Mouse (Mus musculus) CH12.LX (cell line): ENCODE results near the gene Brd3os. TPM values are rescaled to one million over a fixed set of nuclear protein-coding genes. Genes with fewer than 3 reads are reported as not detected.

Experiments used
- DNase-seq: peaks from one replicate; pipeline ENCODE4 v3.0.0-alpha.2; 2013; ENCODE audit errors: extremely low read depth
- H3K27ac ChIP-seq: 2 replicates; pipeline ENCODE4 v1.5.1; 2012; ENCODE audit warnings: low read depth, mild to moderate bottlenecking, control low read depth, moderate library complexity; ENCODE audit not compliant: insufficient read depth
- H3K27me3 ChIP-seq: replicated peaks from 2 replicates; pipeline ENCODE3; 2012; ENCODE audit warnings: inconsistent platforms
- H3K36me3 ChIP-seq, 2 experiments: replicated peaks in 1 of 2; 2 replicates each; pipeline versions ENCODE3 to v1.6.1; 2012; ENCODE audit warnings: inconsistent platforms in 1 of 2, low read length in 1 of 2, mild to moderate bottlenecking in 1 of 2, mixed read lengths in 1 of 2, moderate library complexity in 1 of 2; ENCODE audit not compliant: control insufficient read depth in 1 of 2, insufficient read depth in 1 of 2
- H3K4me1 ChIP-seq, 2 experiments: 2 replicates each; pipeline ENCODE4 v1.6.1; 2012; ENCODE audit warnings: inconsistent platforms in 1 of 2, moderate library complexity in 1 of 2; ENCODE audit not compliant: insufficient read depth in 2 of 2, control insufficient read depth in 1 of 2
- H3K4me2 ChIP-seq: 2 replicates; pipeline ENCODE4 v1.6.1; 2012; ENCODE audit warnings: low read depth, mild to moderate bottlenecking, control low read depth; ENCODE audit not compliant: poor library complexity, insufficient read depth, severe bottlenecking
- H3K4me3 ChIP-seq, 3 experiments: fragments of 150-350 bp in 1 of 3; sonication (generic) in 1 of 3; replicated peaks in 1 of 3; 2 replicates each; pipeline versions ENCODE3 to v1.5.1; 2011 to 2012; ENCODE audit warnings: low read depth in 2 of 3, low read length in 2 of 3, mild to moderate bottlenecking in 2 of 3, moderate library complexity in 2 of 3, control low read depth in 1 of 3, improper control_type of control experiment in 1 of 3, inconsistent platforms in 1 of 3, mixed read lengths in 1 of 3; ENCODE audit not compliant: poor library complexity in 1 of 3
- H3K79me2 ChIP-seq: replicated peaks from 2 replicates; pipeline ENCODE4 v1.6.1; 2012; ENCODE audit warnings: mild to moderate bottlenecking, moderate library complexity; ENCODE audit not compliant: control insufficient read depth, poor library complexity, insufficient read depth, severe bottlenecking; ENCODE audit errors: extremely low read depth
- H3K9ac ChIP-seq: 2 replicates; pipeline ENCODE4 v1.6.1; 2012; ENCODE audit warnings: low read depth, mild to moderate bottlenecking, control low read depth, moderate library complexity; ENCODE audit not compliant: insufficient read depth
- H3K9me3 ChIP-seq: replicated peaks from 2 replicates; pipeline ENCODE3; 2012; ENCODE audit warnings: low read length, inconsistent platforms, mixed read lengths
- BHLHE40 ChIP-seq: IDR thresholded peaks from 2 replicates; pipeline ENCODE4 v1.6.1; 2011; ENCODE audit warnings: mild to moderate bottlenecking, low read depth, low read length, improper control_type of control experiment
- CHD1 ChIP-seq: IDR thresholded peaks from 2 replicates; pipeline ENCODE4 v1.6.1; 2012; ENCODE audit warnings: low read depth, low read length, improper control_type of control experiment, inconsistent platforms
- CHD2 ChIP-seq: IDR thresholded peaks from 2 replicates; pipeline ENCODE4 v1.6.1; 2011; ENCODE audit warnings: low read length, improper control_type of control experiment
- CTCF ChIP-seq, 2 experiments: IDR thresholded peaks in 1 of 2; conservative IDR thresholded peaks in 1 of 2; 2 replicates each; pipeline ENCODE4 v1.5.1; 2011 to 2012; ENCODE audit warnings: low read depth in 2 of 2, low read length in 2 of 2, improper control_type of control experiment in 1 of 2, inconsistent platforms in 1 of 2, mild to moderate bottlenecking in 1 of 2, moderate library complexity in 1 of 2
- EP300 ChIP-seq: IDR thresholded peaks from 2 replicates; pipeline ENCODE4 v1.6.1; 2011; ENCODE audit warnings: low read length, improper control_type of control experiment
- GABPA ChIP-seq: IDR thresholded peaks from 2 replicates; pipeline ENCODE4 v1.6.1; 2012; ENCODE audit warnings: low read depth, low read length, improper control_type of control experiment, inconsistent platforms; ENCODE audit not compliant: insufficient replicate concordance
- HCFC1 ChIP-seq: IDR thresholded peaks from 2 replicates; pipeline ENCODE4 v1.6.1; 2012; ENCODE audit warnings: low read depth, mild to moderate bottlenecking, inconsistent platforms, low read length, improper control_type of control experiment
- JUN ChIP-seq: IDR thresholded peaks from 2 replicates; pipeline ENCODE4 v1.6.1; 2011; ENCODE audit warnings: low read depth, mild to moderate bottlenecking, low read length, improper control_type of control experiment, moderate library complexity; ENCODE audit not compliant: insufficient read depth
- JUND ChIP-seq: conservative IDR thresholded peaks from 2 replicates; pipeline ENCODE4 v1.6.1; 2011; ENCODE audit warnings: low read depth, low read length, improper control_type of control experiment
- KAT2A ChIP-seq: IDR thresholded peaks from 2 replicates; pipeline ENCODE4 v1.6.1; 2012; ENCODE audit warnings: low read length, improper control_type of control experiment, inconsistent platforms; ENCODE audit not compliant: insufficient replicate concordance
- MAFK ChIP-seq: IDR thresholded peaks from 2 replicates; pipeline ENCODE4 v1.6.1; 2011; ENCODE audit warnings: low read length, improper control_type of control experiment; ENCODE audit not compliant: insufficient replicate concordance
- MAZ ChIP-seq: IDR thresholded peaks from 2 replicates; pipeline ENCODE4 v1.6.1; 2012; ENCODE audit warnings: low read depth, mild to moderate bottlenecking, inconsistent platforms, low read length, improper control_type of control experiment, moderate library complexity
- MXI1 ChIP-seq: IDR thresholded peaks from 2 replicates; pipeline ENCODE4 v1.6.1; 2011; ENCODE audit warnings: mild to moderate bottlenecking, low read depth, low read length, improper control_type of control experiment
- MYC ChIP-seq: IDR thresholded peaks from 2 replicates; pipeline ENCODE4 v1.6.1; 2011; ENCODE audit warnings: low read depth, mild to moderate bottlenecking, improper control_type of control experiment, low read length
- NRF1 ChIP-seq: IDR thresholded peaks from 2 replicates; pipeline ENCODE4 v1.6.1; 2014; ENCODE audit warnings: low read depth, mild to moderate bottlenecking, inconsistent platforms, low read length, improper control_type of control experiment, moderate library complexity
- PAX5 ChIP-seq: IDR thresholded peaks from 2 replicates; pipeline ENCODE4 v1.6.1; 2012; ENCODE audit warnings: low read length, inconsistent platforms, mixed read lengths
- POLR2A ChIP-seq: IDR thresholded peaks from 2 replicates; pipeline ENCODE4 v1.6.1; 2011; ENCODE audit warnings: low read depth, mild to moderate bottlenecking, improper control_type of control experiment, low read length
- POLR2AphosphoS2 ChIP-seq: IDR thresholded peaks from 2 replicates; pipeline ENCODE4 v1.6.1; 2011; ENCODE audit warnings: low read depth, low read length, improper control_type of control experiment
- RAD21 ChIP-seq: IDR thresholded peaks from 2 replicates; pipeline ENCODE4 v1.6.1; 2011; ENCODE audit warnings: low read depth, mild to moderate bottlenecking, low read length, improper control_type of control experiment, moderate library complexity
- RCOR1 ChIP-seq: conservative IDR thresholded peaks from 2 replicates; pipeline ENCODE4 v1.6.1; 2012; ENCODE audit warnings: low read depth, mild to moderate bottlenecking, inconsistent platforms, low read length, improper control_type of control experiment
- SMC3 ChIP-seq: IDR thresholded peaks from 2 replicates; pipeline ENCODE4 v1.6.1; 2011; ENCODE audit warnings: low read depth, low read length, improper control_type of control experiment
- TBP ChIP-seq: conservative IDR thresholded peaks from 2 replicates; pipeline ENCODE4 v1.6.1; 2011; ENCODE audit warnings: low read depth, low read length, improper control_type of control experiment
- TCF12 ChIP-seq: IDR thresholded peaks from 2 replicates; pipeline ENCODE4 v1.6.1; 2014; ENCODE audit warnings: low read depth, mild to moderate bottlenecking, inconsistent platforms, low read length, improper control_type of control experiment
- UBTF ChIP-seq: IDR thresholded peaks from 2 replicates; pipeline ENCODE4 v1.6.1; 2012; ENCODE audit warnings: low read depth, mild to moderate bottlenecking, inconsistent platforms, low read length, improper control_type of control experiment, moderate library complexity
- USF1 ChIP-seq: IDR thresholded peaks from 2 replicates; pipeline ENCODE4 v1.6.1; 2014; ENCODE audit warnings: low read depth, mild to moderate bottlenecking, inconsistent platforms, low read length, improper control_type of control experiment
- USF2 ChIP-seq: conservative IDR thresholded peaks from 2 replicates; pipeline ENCODE4 v1.6.1; 2011; ENCODE audit warnings: low read depth, low read length, improper control_type of control experiment
- ZC3H11A ChIP-seq: IDR thresholded peaks from 2 replicates; pipeline ENCODE4 v1.6.1; 2012; ENCODE audit warnings: low read depth, mild to moderate bottlenecking, inconsistent platforms, low read length, improper control_type of control experiment
- ZKSCAN1 ChIP-seq: IDR thresholded peaks from 2 replicates; pipeline ENCODE4 v1.6.1; 2012; ENCODE audit warnings: low read depth, inconsistent platforms, low read length, improper control_type of control experiment, borderline replicate concordance
- dilution Hi-C: fragments of 300-500 bp; cut with MboI; formaldehyde crosslinking; loops from 2 replicates; pipeline ENCODE4 v1.14.3; 2020; ENCODE audit warnings: low sequenced_read_pairs; ENCODE audit not compliant: extremely low pct_unique_long_range_greater_than_20kb, extremely low pct_ligation_motif_present
- in situ Hi-C: fragments of 300-500 bp; cut with MboI; formaldehyde crosslinking; loops from 3 replicates; pipeline ENCODE4 v1.14.3; 2019; ENCODE audit warnings: low sequenced_read_pairs, low pct_ligation_motif_present, low pct_unique_long_range_greater_than_20kb, mixed read lengths
- polyA plus RNA-seq: library from polyadenylated mRNA; unstranded; fragments of >175 nt; gene quantifications from 2 replicates; pipeline ENCODE4 v1.2.1, GENCODE M21; 2012; ENCODE audit warnings: low read depth; ENCODE audit not compliant: insufficient read length
- total RNA-seq, 2 experiments: library from RNA; depleted of rRNA; stranded (reverse); fragments of 300-350 nt in 1 of 2; fragments of >200 nt in 1 of 2; gene quantifications; 2 replicates each; pipeline ENCODE4 v1.2.3; 2012 to 2014

The Brd3os gene
- total and polyA plus RNA-seq, 3 experiments = 1.2 to 2.1 (median 1.8) TPM

GRCm38 (mm10) chr2:27474621-27475484 lies 32.7 kb downstream of the Brd3os start:
- peak overlapping the region; percentile 68 for H3K9ac ChIP-seq
- TF ChIP-seq POLR2A (no peak), NRF1 (peak; percentile 44; the same call in 1 of the 2 replicates), CHD2 (no peak), UBTF (0 out of 2 replicates have a peak, but pooled peaks have one; percentile 55)
- no peaks in the 10 kb centered on the region for H3K9me3 ChIP-seq
- peaks cover 0 to 15% of the 10 kb centered on the region in 2 experiments for H3K36me3 ChIP-seq
- in situ Hi-C loops (no loop called here), dilution Hi-C loops (no loop called here)
- no peak for DNase-seq
- H3K4me2 ChIP-seq = peak overlapping the region; percentile 71
- H3K4me1 ChIP-seq = peaks cover 18 to 53% of the 10 kb centered on the region in 2 experiments
- H3K4me3 ChIP-seq = peak overlapping the region; percentile 64 to 91 (median 72)
- H3K27me3 ChIP-seq = no peaks in the 10 kb centered on the region
- H3K27ac ChIP-seq = no peak overlapping the region; the same call in 1 of the 2 replicates
- no peaks in the 10 kb centered on the region; the same call in 1 of the 2 replicates for H3K79me2 ChIP-seq

GRCm38 (mm10) chr2:27475495-27476302 lies 33.6 kb downstream of the Brd3os start:
- Histone ChIP-seq H3K4me1 (peaks cover 11 to 52% of the 10 kb centered on the region in 2 experiments), H3K27ac (no peak overlapping the region; the same call in 1 of the 2 replicates), H3K9me3 (no peaks in the 10 kb centered on the region), H3K4me2 (peak overlapping the region; percentile 95), H3K79me2 (no peaks in the 10 kb centered on the region; the same call in 1 of the 2 replicates), H3K36me3 (peaks cover 0 to 15% of the 10 kb centered on the region in 2 experiments), H3K27me3 (no peaks in the 10 kb centered on the region), H3K4me3 (peak overlapping the region; percentile 66 to 91 (median 72)), H3K9ac (peak overlapping the region; percentile 92)
- dilution Hi-C loops (no loop called here), in situ Hi-C loops (no loop called here)
- peak; percentile 77 for DNase-seq
- TF ChIP-seq JUND (no peak), MAFK (no peak), JUN (no peak), NRF1 (peak; percentile 79), EP300 (no peak), CHD1 (no peak), POLR2A (peak; percentile 89), KAT2A (peak; percentile 76; the same call in 1 of the 2 replicates), MAZ (no peak), RCOR1 (no peak), POLR2AphosphoS2 (no peak), BHLHE40 (no peak), HCFC1 (peak; percentile 86), MYC (no peak), USF2 (no peak), USF1 (no peak), CHD2 (no peak), TBP (no peak), ZKSCAN1 (no peak), TCF12 (peak; percentile 58; the same call in 1 of the 2 replicates), SMC3 (no peak), CTCF (conservative IDR thresholded peaks at IDR 0.05 in 1 of 2, IDR thresholded peaks at IDR 0.05 in 1 of 2; ENCODE audit: low read depth in 2 of 2, low read length in 2 of 2) (no peak), RAD21 (no peak), PAX5 (no peak), GABPA (peak; percentile 23; the same call in 1 of the 2 replicates), ZC3H11A (no peak), MXI1 (no peak; the same call in 1 of the 2 replicates)
